Mouse (Mus musculus) testis, postnatal 14 days (tissue): ENCODE measurements at regions not wholly inside any gene's neighbourhood (a gene's known extent, or its start where the extent isn't known, plus 50 kb on each side); places are given as distances from the start of the nearest gene placed in this dataset.
"Not testable (repeated sequence)": the region's sequence is repeated elsewhere in the genome, so short reads cannot be mapped to it uniquely, and the experiment has no call there.

Experiments used
- DNase-seq: peaks from one replicate; pipeline ENCODE4 v3.0.0; 2021; ENCODE audit warnings: low spot score

DNA sequence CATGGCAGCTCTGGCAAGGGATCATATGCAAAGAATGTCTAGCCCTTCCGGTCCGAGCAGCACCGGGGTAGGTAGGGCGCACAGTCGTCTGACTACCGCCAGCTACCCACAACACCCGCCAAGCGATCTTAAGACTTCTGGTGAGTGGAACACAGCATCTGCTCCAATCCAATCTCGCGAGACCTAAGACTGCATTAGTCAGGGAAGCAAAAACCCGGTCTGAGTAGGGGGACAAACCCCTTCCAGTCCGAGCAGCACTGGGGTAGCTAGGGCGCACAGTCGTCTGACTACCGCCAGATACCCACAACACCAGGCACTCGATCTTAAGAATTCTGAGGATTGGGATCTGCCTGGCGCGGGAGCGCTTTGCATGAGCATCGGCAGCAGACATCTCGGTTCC, 57.1 kb downstream of the Nap1l2 start:
- not testable (repeated sequence) for DNase-seq

DNA sequence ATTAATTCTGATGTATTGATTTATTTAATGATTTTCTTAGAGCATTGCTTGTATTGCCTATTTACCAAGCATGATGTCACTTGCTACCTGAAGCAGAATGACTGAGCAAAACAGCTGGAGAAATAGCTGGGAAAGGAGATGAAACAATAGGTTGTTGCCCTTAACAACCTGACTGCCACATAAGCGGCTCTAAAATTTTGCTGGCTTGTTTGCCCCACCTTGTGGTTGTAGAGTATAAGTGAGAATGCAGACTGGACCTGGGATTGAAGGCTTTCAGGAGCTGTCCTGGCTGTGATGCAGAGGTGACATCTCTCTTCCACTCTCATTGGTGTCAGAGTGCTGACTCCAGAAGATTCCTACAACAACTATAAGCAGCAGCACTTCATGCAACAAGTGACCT, 77.3 kb downstream of the Nap1l2 start:
- DNase-seq, result no peak

DNA sequence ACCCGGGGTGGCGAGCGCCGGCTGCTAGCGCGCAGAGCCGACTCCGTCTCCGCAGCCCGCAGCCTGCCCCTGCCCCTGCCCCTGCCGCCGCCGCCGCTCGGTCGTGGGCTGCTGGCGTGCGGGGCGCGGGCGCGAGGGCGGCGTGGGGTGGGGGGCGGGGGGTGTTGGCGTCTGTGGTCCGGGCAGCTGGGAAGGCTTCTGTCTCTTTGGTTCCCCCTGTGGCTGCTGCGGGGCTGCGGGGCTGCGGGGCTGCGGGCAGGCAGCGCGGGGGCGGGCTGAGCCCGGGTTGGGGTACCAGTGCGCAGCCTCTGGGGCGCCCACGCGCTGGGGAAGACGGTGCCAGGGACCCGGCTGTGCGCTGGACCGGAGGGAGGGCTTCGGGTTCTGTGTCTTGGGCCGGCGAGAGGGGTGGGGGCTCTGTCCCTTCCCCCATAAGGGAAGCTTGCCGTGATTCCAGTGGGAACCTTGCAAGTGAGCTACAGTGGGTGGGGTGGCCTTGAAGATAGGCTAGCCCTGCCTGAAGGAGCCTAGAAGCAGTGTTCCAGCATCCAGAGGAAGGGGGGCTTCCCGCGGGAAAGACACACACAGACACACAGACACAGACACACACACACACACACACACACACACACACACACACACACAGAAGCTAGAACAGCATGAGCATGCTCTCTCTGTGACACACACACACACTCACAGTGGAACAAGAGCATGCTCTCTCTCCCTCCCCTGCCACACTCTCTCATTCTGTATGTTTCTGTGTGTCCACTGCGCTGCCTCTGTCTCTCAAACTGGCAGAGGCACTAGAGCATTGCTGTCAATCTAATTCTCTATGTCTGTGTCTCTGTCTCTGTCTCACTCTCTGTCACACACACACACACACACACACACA, 118.5 kb downstream of the Nap1l2 start:
- DNase-seq, result not testable (repeated sequence)

DNA sequence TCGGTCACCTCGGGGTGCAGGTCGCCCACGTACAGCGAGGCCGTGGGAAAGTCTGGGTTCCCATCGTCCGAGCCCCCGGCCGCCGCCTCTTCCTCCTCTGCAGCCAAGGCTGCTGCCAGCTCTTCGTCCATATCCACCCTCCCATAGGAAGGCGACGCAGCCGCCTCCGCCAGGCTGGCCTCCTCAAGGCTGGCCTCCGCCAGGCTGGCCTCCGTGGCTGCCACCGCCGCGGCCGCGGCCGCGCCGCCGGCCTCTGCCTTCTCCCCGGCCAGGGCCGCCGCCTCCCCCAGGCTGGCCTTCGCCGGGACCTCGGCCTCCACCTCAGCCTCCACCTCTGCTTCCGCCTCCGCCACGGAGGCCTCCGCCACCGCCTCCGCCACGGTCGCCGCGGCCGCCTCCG, 119.3 kb downstream of the Nap1l2 start:
- not testable (repeated sequence) for DNase-seq

DNA sequence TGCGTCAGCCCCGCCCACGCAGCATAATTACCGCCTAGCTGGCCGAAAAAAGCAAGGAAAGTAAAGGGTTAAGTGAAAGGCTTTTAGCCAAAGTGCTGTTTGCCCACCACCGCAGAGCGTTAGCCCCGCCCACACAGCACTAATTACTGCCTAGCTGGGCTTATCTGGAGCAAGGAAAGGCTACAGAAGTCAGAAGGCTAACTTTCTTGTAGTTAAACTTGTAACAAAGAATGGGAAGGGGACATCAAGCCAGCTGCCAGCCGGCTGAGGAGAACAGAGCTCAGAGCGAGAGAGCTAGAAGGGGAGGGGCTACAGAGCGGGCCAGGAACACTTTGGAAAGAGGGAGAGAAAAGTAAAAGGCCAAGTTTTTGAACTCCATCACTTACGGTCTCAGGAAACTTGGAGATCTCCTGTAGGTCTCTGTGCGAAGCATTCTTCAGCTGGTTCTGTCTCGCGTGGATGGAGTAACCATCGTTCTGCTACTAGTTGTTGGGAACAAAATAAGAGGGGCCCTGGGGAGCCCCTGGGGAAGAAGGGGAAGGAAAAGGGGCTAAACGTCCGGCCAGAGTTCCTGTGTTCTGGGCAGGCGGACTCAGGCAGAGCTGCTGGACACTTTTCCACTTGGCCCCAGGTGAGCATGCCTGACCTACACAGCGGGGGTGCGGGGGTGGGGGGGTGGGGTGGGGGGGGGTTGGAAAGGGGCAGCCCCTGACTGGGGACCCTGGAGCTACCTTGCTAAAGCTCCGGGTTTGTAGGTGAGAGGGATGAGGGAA, 98.3 kb downstream of the 1700018G05Rik start:
- DNase-seq, result peak; percentile 47

DNA sequence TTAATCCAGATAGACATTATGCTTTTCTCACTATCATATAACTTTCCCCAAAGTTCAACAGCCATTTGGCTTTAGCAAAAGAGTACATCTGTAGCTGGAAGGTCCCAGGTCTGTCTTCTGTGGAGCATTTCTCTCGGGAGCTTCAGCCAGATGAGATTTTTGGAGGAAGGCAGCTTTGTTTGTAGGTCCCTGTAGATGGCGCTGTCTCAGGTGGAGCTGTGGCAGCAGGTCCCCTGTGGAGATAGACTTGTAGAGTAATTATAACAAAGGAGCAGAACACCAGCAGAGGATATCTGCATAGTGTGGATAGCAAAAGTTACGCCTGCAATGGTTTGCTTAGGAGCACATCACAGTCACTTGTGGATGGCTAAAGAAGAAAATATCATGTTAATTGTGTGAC, 97.3 kb downstream of the 1700018G05Rik start:
- DNase-seq, result peak; percentile 3

DNA sequence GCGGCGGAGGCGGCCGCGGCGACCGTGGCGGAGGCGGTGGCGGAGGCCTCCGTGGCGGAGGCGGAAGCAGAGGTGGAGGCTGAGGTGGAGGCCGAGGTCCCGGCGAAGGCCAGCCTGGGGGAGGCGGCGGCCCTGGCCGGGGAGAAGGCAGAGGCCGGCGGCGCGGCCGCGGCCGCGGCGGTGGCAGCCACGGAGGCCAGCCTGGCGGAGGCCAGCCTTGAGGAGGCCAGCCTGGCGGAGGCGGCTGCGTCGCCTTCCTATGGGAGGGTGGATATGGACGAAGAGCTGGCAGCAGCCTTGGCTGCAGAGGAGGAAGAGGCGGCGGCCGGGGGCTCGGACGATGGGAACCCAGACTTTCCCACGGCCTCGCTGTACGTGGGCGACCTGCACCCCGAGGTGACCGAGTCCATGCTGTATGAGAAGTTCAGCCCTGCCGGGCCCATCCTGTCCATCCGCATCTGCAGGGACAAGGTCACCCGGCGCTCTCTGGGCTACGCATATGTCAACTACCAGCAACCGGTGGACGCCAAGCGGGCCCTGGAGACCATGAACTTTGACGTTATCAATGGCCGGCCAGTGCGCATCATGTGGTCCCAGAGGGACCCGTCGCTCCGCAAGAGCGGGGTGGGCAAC, 85.4 kb downstream of the 1700018G05Rik start:
- DNase-seq, result not testable (repeated sequence)

DNA sequence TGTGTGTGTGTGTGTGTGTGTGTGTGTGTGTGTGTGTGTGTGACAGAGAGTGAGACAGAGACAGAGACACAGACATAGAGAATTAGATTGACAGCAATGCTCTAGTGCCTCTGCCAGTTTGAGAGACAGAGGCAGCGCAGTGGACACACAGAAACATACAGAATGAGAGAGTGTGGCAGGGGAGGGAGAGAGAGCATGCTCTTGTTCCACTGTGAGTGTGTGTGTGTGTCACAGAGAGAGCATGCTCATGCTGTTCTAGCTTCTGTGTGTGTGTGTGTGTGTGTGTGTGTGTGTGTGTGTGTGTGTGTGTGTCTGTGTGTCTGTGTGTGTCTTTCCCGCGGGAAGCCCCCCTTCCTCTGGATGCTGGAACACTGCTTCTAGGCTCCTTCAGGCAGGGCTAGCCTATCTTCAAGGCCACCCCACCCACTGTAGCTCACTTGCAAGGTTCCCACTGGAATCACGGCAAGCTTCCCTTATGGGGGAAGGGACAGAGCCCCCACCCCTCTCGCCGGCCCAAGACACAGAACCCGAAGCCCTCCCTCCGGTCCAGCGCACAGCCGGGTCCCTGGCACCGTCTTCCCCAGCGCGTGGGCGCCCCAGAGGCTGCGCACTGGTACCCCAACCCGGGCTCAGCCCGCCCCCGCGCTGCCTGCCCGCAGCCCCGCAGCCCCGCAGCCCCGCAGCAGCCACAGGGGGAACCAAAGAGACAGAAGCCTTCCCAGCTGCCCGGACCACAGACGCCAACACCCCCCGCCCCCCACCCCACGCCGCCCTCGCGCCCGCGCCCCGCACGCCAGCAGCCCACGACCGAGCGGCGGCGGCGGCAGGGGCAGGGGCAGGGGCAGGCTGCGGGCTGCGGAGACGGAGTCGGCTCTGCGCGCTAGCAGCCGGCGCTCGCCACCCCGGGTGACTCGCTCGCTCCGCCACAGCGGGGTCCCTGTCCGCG, 84.4 kb downstream of the 1700018G05Rik start:
- DNase-seq, result not testable (repeated sequence)

DNA sequence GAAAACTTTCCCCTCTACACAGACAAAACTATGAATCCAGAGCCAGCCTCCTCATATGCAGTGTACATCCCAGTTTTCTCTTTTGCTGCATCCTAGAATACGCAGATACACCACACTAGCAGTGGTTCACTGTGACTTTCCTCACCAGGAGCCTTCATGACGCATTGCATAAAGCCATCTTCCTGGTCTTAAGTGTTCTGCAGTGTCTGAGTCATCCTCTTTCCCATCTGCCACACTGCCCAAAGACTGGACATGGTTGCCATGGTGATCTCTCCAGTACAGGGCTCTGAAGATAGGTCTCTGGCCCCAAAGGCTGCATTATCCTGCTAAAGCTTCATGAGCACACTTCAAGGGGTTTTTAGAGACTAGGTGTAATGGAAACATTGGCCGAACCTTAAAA, 65.8 kb downstream of the 1700018G05Rik start:
- DNase-seq, result not testable (repeated sequence)
